Mouse (Mus musculus) bone marrow, adult 2 months (tissue): ENCODE measurements around the gene Fbxl17.

ENCODE experiments used
- CTCF ChIP-seq: fragments of 200-500 bp; IDR thresholded peaks from 2 replicates; pipeline ENCODE4 v1.5.1; 2011; ENCODE audit warnings: low read length, control low read depth; ENCODE audit not compliant: control insufficient read depth, insufficient read depth
- POLR2A ChIP-seq: fragments of 200-500 bp; IDR thresholded peaks from 2 replicates; pipeline ENCODE4 v1.6.1; 2011; ENCODE audit warnings: low read depth, mild to moderate bottlenecking, control low read depth, low read length, borderline replicate concordance; ENCODE audit not compliant: control insufficient read depth

- TF ChIP-seq CTCF, result no peak
- TF ChIP-seq POLR2A, result no peak
These were observed 108.3 kb downstream of the Fbxl17 start for GRCm38 (mm10) chr17:63391506-63391905.
